Mouse (Mus musculus) heart, embryonic 16.5 days (tissue): Measurements from ENCODE around the gene Elavl1. TPM values are rescaled to one million over a fixed set of nuclear protein-coding genes. Genes with fewer than 3 reads are reported as not detected.

ENCODE experiments used
- polyA plus RNA-seq: library from polyadenylated mRNA; unstranded; fragments of >200 nt; fragmentation: Nextera tagmentation; extraction: Ambion mirVana; gene quantifications from 2 replicates; pipeline ENCODE4 v1.2.1, GENCODE M21; 2015

The Elavl1 gene
- polyA plus RNA-seq, 1 experiment from 2014 or later = 168 TPM

Other genes starting within 250 kb of the Elavl1 start
- gene Cd209f, start 219.6 kb downstream of the Elavl1 start, polyA plus RNA-seq = 0.12 TPM in 1 of 2 replicates, not detected in the other
- gene Cd209g, start 191.3 kb downstream of the Elavl1 start, polyA plus RNA-seq = not detected in 2 replicates
- 15.0 and 16.7 TPM in 2 replicates for gene Evi5l, start 158.8 kb downstream of the Elavl1 start, polyA plus RNA-seq
- 0.25 and 0.80 TPM in 2 replicates for gene Prr36, start 108.0 kb downstream of the Elavl1 start, polyA plus RNA-seq
- gene Lrrc8e, start 98.6 kb downstream of the Elavl1 start, polyA plus RNA-seq = 0.39 and 0.54 TPM in 2 replicates
- gene Map2k7, start 86.7 kb downstream of the Elavl1 start, polyA plus RNA-seq = 20.8 and 25.0 TPM in 2 replicates
- 0.42 and 0.81 TPM in 2 replicates for gene Gm49320, start 86.5 kb downstream of the Elavl1 start, polyA plus RNA-seq
- gene Tgfbr3l, start 77.2 kb downstream of the Elavl1 start, polyA plus RNA-seq = 3.0 and 3.6 TPM in 2 replicates
- gene Snapc2, start 72.3 kb downstream of the Elavl1 start, polyA plus RNA-seq = 41.9 and 42.5 TPM in 2 replicates
- 27.5 and 28.4 TPM in 2 replicates for gene Ctxn1, start 66.1 kb downstream of the Elavl1 start, polyA plus RNA-seq
- 70.6 and 75.5 TPM in 2 replicates for gene Timm44, start 49.5 kb downstream of the Elavl1 start, polyA plus RNA-seq
- 40.8 and 79.9 TPM in 2 replicates for gene Ccl25, start 203 bp downstream of the Elavl1 start, polyA plus RNA-seq
- gene Cers4, start 167.6 kb upstream of the Elavl1 start, polyA plus RNA-seq = 43.9 and 50.1 TPM in 2 replicates